Mouse (Mus musculus): Measurements from ENCODE around the gene Lrrc27.

DNA sequence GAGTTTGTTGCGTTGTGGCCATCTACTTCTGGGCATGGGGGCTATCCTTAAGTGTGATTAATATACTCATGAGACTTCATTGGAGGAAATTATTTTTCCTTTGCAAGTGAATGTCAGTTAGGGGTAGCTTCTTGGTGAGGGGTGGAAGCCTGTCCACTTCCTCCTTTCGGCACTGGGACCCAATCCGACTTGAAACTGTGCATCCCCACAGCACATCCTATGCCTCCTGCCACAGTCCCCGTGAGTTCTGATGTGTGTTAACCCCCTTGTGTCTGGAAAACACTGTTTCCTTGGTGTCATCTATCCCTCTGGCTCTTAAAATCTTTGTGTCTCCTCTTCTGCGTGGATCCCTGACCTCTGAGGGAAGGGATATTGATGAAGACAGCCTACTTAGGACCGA is 11.6 kb upstream of the Lrrc27 start:
- TF ChIP-seq CTCF (IDR thresholded peaks at IDR 0.05; ENCODE audit: control insufficient read depth, insufficient read depth, low read length) (no peak), POLR2A (IDR thresholded peaks at IDR 0.05; ENCODE audit: borderline replicate concordance, control insufficient read depth, low read depth, low read length) (no peak)

Measured in bone marrow, adult 2 months (tissue).